Mouse (Mus musculus) heart, embryonic 15.5 days (tissue): Measurements from ENCODE around the gene Eef1akmt3. TPM values are rescaled to one million over a fixed set of nuclear protein-coding genes. Genes with fewer than 3 reads are reported as not detected.

Experiments used
- ATAC-seq: fragments of 200-750 bp; cut with Nextera tagmentation; replicated peaks from 2 replicates; pipeline ENCODE4 v1.8.0; 2017; ENCODE audit warnings: low read depth, moderate TSS enrichment; ENCODE audit not compliant: insufficient number of reproducible peaks, insufficient read depth, low FRiP score
- H3K27ac ChIP-seq: fragments of 300-500 bp; sonication (generic); 2 replicates; pipeline ENCODE4 v1.5.1; 2015; ENCODE audit warnings: mild to moderate bottlenecking, inconsistent platforms
- H3K27me3 ChIP-seq: fragments of 300-500 bp; sonication (generic); 2 replicates; pipeline ENCODE4 v1.6.1; 2015; ENCODE audit warnings: inconsistent platforms
- H3K36me3 ChIP-seq: fragments of 300-500 bp; sonication (generic); 2 replicates; pipeline ENCODE4 v1.6.1; 2015; ENCODE audit warnings: mild to moderate bottlenecking, inconsistent platforms
- H3K4me1 ChIP-seq: fragments of 300-500 bp; sonication (generic); replicated peaks from 2 replicates; pipeline ENCODE4 v1.6.1; 2015; ENCODE audit warnings: inconsistent platforms
- H3K4me2 ChIP-seq: fragments of 300-500 bp; sonication (generic); 2 replicates; pipeline ENCODE4 v1.6.1; 2015; ENCODE audit warnings: inconsistent platforms, mild to moderate bottlenecking, moderate library complexity
- H3K4me3 ChIP-seq: fragments of 300-500 bp; sonication (generic); 2 replicates; pipeline ENCODE4 v1.5.1; 2015; ENCODE audit warnings: mild to moderate bottlenecking, inconsistent platforms
- H3K9ac ChIP-seq: fragments of 300-500 bp; sonication (generic); 2 replicates; pipeline ENCODE4 v1.6.1; 2015; ENCODE audit warnings: mild to moderate bottlenecking, inconsistent platforms
- H3K9me3 ChIP-seq: fragments of 300-500 bp; sonication (generic); replicated peaks from 2 replicates; pipeline ENCODE4 v1.6.1; 2016; ENCODE audit warnings: inconsistent platforms
- WGBS: fragments of 180-500 bp; shearing (Covaris S2); methylation state at CpG from one replicate; pipeline ENCODE4 v1.1.7; 2015; ENCODE audit warnings: mixed read lengths; 5-methylcytosine and 5-hydroxymethylcytosine counted together
- polyA plus RNA-seq: library from polyadenylated mRNA; unstranded; fragments of >200 nt; fragmentation: Nextera tagmentation; extraction: Ambion mirVana; gene quantifications from 2 replicates; pipeline ENCODE4 v1.2.1, GENCODE M21; 2015

Gene Eef1akmt3
- polyA plus RNA-seq, 1 experiment from 2014 or later: 0.42 TPM

GRCm38 (mm10) chr10:127030336-127031296 lies 10.7 kb downstream of the Eef1akmt3 start, which contains the start of gene Tsfm:
Gene Tsfm (minus strand): TSS chr10:127030840.
- H3K4me1 ChIP-seq: peaks cover 8% of the 10 kb centered on the region
- peak within 1 kb of the TSS; percentile 90 for H3K4me2 ChIP-seq
- H3K27ac ChIP-seq: peak within 1 kb of the TSS; percentile 72
- peaks cover 38% of the 10 kb centered on the region for H3K36me3 ChIP-seq
- H3K27me3 ChIP-seq: no peaks in the 10 kb centered on the region
- H3K9ac ChIP-seq: peak within 1 kb of the TSS; percentile 89
- peak; percentile 82 for ATAC-seq
- peak within 1 kb of the TSS; percentile 91 for H3K4me3 ChIP-seq
- no peaks in the 10 kb centered on the region for H3K9me3 ChIP-seq
- 6% methylated on average over 56 of the region's 56 CpGs for WGBS

- Histone ChIP-seq H3K4me3 (no peak overlapping the region), H3K4me2 (no peak overlapping the region), H3K36me3 (peaks cover 12% of the 10 kb centered on the region), H3K9me3 (no peaks in the 10 kb centered on the region), H3K27me3 (no peaks in the 10 kb centered on the region), H3K27ac (no peak overlapping the region), H3K4me1 (no peaks in the 10 kb centered on the region), H3K9ac (no peak overlapping the region)
- ATAC-seq: no peak
- WGBS: 67% methylated on average over 16 of the region's 16 CpGs
Measured at GRCm38 (mm10) chr10:127018422-127018821, 22.9 kb downstream of the Eef1akmt3 start.

- H3K4me2 ChIP-seq: no peak overlapping the region
- no peaks in the 10 kb centered on the region for H3K4me1 ChIP-seq
- 14% methylated on average over 2 of the region's 2 CpGs for WGBS
- no peak overlapping the region for H3K27ac ChIP-seq
- H3K4me3 ChIP-seq: no peak overlapping the region
- no peaks in the 10 kb centered on the region for H3K9me3 ChIP-seq
- H3K27me3 ChIP-seq: no peaks in the 10 kb centered on the region
- ATAC-seq: no peak
- H3K36me3 ChIP-seq: no peaks in the 10 kb centered on the region
- no peak overlapping the region for H3K9ac ChIP-seq
Measured at GRCm38 (mm10) chr10:127017071-127017470, 24.2 kb downstream of the Eef1akmt3 start.

GRCm38 (mm10) chr10:127016488-127016887 lies 24.8 kb downstream of the Eef1akmt3 start:
- Histone ChIP-seq H3K27me3 (no peaks in the 10 kb centered on the region), H3K4me2 (no peak overlapping the region), H3K4me1 (no peaks in the 10 kb centered on the region), H3K9me3 (no peaks in the 10 kb centered on the region), H3K9ac (no peak overlapping the region), H3K27ac (no peak overlapping the region), H3K4me3 (no peak overlapping the region), H3K36me3 (no peaks in the 10 kb centered on the region)
- WGBS: 58% methylated on average over 5 of the region's 5 CpGs
- ATAC-seq: no peak

- Histone ChIP-seq H3K4me2 (no peak overlapping the region), H3K4me1 (no peaks in the 10 kb centered on the region), H3K9me3 (no peaks in the 10 kb centered on the region), H3K36me3 (peaks cover 2% of the 10 kb centered on the region; the same call in 1 of the 2 replicates), H3K27ac (no peak overlapping the region), H3K27me3 (no peaks in the 10 kb centered on the region), H3K4me3 (no peak overlapping the region), H3K9ac (no peak overlapping the region)
- 80% methylated on average over 7 of the region's 7 CpGs for WGBS
- no peak for ATAC-seq
Measured at GRCm38 (mm10) chr10:127003806-127004205, 37.5 kb downstream of the Eef1akmt3 start.

DNA sequence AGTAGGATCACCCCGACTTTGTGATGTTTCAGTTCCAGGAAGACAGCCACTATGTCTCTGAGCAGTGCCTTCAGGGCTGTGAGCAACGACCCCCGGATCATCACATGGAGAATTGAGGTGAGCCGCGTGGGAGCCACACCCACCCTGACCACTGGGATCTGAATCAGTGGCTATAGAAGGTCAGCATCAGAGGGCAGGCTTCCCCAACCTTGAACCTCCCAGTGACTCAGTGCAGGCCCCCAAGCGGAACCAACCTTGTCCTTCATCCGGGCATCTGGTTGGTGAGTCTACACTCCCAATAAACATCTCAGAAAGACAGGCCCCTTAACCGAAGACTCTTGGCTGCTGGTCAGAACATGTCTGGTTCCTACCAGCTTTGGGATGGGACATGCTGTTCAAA lies 38.0 kb downstream of the Eef1akmt3 start:
- no peak overlapping the region for H3K4me3 ChIP-seq
- no peak overlapping the region for H3K27ac ChIP-seq
- 90% methylated on average over 8 of the region's 8 CpGs for WGBS
- no peaks in the 10 kb centered on the region for H3K9me3 ChIP-seq
- no peaks in the 10 kb centered on the region for H3K27me3 ChIP-seq
- H3K36me3 ChIP-seq: peaks cover 7% of the 10 kb centered on the region
- no peaks in the 10 kb centered on the region for H3K4me1 ChIP-seq
- no peak for ATAC-seq
- no peak overlapping the region for H3K9ac ChIP-seq
- no peak overlapping the region for H3K4me2 ChIP-seq

- no peaks in the 10 kb centered on the region for H3K27me3 ChIP-seq
- no peak overlapping the region for H3K4me3 ChIP-seq
- H3K4me2 ChIP-seq: no peak overlapping the region
- H3K36me3 ChIP-seq: peaks cover 13% of the 10 kb centered on the region
- ATAC-seq: no peak
- no peaks in the 10 kb centered on the region for H3K4me1 ChIP-seq
- no peak overlapping the region for H3K9ac ChIP-seq
- WGBS: 86% methylated on average over 5 of the region's 5 CpGs
- H3K27ac ChIP-seq: no peak overlapping the region
- H3K9me3 ChIP-seq: no peaks in the 10 kb centered on the region
Measured at GRCm38 (mm10) chr10:127002765-127003164, 38.5 kb downstream of the Eef1akmt3 start.

- Histone ChIP-seq H3K36me3 (peaks cover 20% of the 10 kb centered on the region), H3K9me3 (no peaks in the 10 kb centered on the region), H3K4me1 (no peaks in the 10 kb centered on the region; the same call in 1 of the 2 replicates), H3K9ac (no peak overlapping the region), H3K27ac (no peak overlapping the region), H3K4me2 (no peak overlapping the region), H3K27me3 (no peaks in the 10 kb centered on the region), H3K4me3 (no peak overlapping the region)
- ATAC-seq: no peak
- 75% methylated on average over 1 of the region's 1 CpGs for WGBS
Measured at GRCm38 (mm10) chr10:127002056-127002455, 39.3 kb downstream of the Eef1akmt3 start.

GRCm38 (mm10) chr10:127001297-127001696 lies 40.0 kb downstream of the Eef1akmt3 start:
- Histone ChIP-seq H3K4me3 (no peak overlapping the region), H3K27ac (no peak overlapping the region), H3K4me1 (no peaks in the 10 kb centered on the region; the same call in 1 of the 2 replicates), H3K27me3 (no peaks in the 10 kb centered on the region), H3K9ac (no peak overlapping the region), H3K4me2 (no peak overlapping the region), H3K9me3 (no peaks in the 10 kb centered on the region), H3K36me3 (peaks cover 20% of the 10 kb centered on the region)
- WGBS: 81% methylated on average over 9 of the region's 9 CpGs
- no peak for ATAC-seq

DNA sequence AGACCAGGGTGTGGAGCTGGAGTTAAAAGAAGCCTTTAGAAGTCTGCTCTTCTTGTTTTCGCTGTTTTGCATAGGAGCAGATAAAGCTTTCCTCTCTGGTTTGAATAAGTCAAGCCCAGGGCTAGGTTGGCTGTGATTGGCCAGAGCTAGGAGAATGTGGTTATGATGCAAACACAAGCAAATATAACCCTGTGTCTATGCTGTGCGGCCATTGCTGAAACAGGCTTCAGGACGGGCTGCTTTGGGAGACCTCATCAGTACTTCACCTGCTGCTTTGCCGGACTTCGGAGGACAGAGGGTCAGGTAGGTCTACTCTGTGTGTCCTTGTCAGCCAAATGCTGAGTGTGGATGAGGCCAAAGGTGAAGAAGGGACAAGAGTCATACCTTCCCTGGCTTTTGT lies 40.8 kb downstream of the Eef1akmt3 start, which contains the start of gene Avil:
Gene Avil (plus strand): TSS at position 181 of the 400 bp plus-strand sequence.
- H3K4me2 ChIP-seq: no peak within 1 kb of the TSS
- H3K27me3 ChIP-seq: no peaks in the 10 kb centered on the region
- H3K9ac ChIP-seq: no peak within 1 kb of the TSS
- no peak for ATAC-seq
- no peak within 1 kb of the TSS for H3K4me3 ChIP-seq
- peaks cover 26% of the 10 kb centered on the region for H3K36me3 ChIP-seq
- no peaks in the 10 kb centered on the region; the same call in 1 of the 2 replicates for H3K4me1 ChIP-seq
- WGBS: 90% methylated on average over 5 of the region's 5 CpGs
- no peak within 1 kb of the TSS for H3K27ac ChIP-seq
- no peaks in the 10 kb centered on the region for H3K9me3 ChIP-seq

DNA sequence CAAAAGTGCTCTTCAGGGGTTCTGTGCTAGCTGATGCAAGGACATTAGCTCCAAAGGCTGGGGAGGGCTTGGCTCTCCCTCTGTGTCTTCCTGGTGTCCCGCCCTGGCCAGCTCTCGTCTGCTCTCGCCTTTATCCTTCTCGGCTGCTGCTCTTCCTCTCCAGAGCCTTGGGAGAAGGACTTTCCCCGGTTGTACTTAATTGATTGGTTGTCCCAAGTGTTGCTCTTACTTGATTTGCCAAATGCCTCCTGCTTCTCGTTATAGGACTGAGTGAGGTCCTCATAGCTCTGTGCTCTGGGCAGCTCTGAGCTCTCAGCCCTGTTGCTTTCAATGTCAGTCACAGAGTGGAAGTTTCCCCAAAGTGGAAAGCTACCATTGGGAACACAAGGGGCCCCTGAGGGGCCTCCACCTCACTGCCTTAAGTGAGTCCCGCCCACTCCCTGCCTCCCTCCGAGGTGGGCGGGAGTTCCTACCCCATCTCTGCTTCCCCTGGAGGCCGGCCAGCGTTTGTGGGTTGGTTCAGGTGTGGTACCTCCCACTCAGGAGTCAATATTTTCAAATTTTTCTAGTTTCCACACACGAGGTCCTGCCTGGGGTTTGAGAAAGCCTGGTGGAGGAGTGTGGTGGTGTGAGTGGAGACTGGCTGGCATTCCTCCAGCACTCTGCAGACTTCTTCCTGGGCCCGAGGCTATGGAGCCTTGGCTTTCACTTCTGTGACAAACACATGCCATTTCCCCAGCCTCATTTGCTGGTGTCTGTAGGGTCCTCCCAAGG lies 43.8 kb downstream of the Eef1akmt3 start:
- no peak for ATAC-seq
- H3K36me3 ChIP-seq: peaks cover 56% of the 10 kb centered on the region
- H3K9me3 ChIP-seq: no peaks in the 10 kb centered on the region
- no peak overlapping the region for H3K4me3 ChIP-seq
- no peak overlapping the region for H3K9ac ChIP-seq
- H3K4me2 ChIP-seq: no peak overlapping the region
- no peaks in the 10 kb centered on the region; the same call in 1 of the 2 replicates for H3K4me1 ChIP-seq
- H3K27me3 ChIP-seq: no peaks in the 10 kb centered on the region
- 53% methylated on average over 13 of the region's 13 CpGs for WGBS
- no peak overlapping the region for H3K27ac ChIP-seq
